Mouse (Mus musculus) inflammation-experienced regulatory T-cells (primary cell): ENCODE data around the gene Cry2. TPM values are rescaled to one million over a fixed set of nuclear protein-coding genes. Genes with fewer than 3 reads are reported as not detected.

Experiments
- polyA plus RNA-seq, 2 experiments: library from polyadenylated mRNA; unstranded; fragments of 100-300 nt; shearing (Covaris generic); gene quantifications; one replicate each; pipeline ENCODE4 v1.2.1; 2017

Cry2 gene
- 10 to 100 TPM; 20.0 to 24.9 TPM for polyA plus RNA-seq

DNA sequence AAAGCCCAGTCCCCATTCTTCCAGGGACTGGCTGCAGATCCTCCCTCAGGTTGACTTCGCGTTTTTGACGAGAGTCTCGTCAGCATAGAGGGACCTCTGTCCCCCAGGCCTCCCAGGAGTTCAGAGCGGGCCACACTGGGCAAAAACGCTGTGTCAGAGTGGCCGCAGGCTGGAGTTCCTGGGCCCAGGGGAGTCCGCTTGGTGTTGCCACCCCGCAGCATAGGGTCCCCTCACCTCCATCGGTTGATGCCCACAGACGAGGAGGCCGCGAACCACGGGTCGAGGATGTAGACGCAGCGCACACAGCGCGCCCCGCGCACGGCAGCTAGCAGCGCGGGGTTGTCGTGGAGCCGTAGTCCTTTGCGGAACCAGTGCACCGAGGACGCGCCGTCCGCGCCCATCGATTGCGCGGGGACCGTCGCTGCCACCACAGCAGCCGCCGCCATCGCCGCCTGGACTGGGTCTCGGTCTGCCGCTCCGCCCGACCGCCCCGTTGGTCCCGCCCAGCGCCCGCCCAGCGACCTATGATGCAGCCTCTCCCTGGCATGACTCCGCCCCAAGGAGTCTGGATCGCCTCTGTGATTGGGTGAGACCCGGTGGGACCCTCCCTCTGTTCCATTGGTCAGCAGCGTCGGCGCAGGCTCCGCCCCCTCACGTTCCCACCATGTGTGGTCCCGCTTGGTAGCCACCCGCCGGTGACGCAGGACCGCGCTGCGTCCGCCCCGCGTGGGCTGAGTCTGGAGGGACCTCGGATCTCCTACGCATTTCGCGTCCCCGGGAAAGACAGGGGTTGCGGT is at the start of gene Cry2:
Gene Cry2, minus strand, starts transcription at position 466 of the 797 bp plus-strand sequence.

DNA sequence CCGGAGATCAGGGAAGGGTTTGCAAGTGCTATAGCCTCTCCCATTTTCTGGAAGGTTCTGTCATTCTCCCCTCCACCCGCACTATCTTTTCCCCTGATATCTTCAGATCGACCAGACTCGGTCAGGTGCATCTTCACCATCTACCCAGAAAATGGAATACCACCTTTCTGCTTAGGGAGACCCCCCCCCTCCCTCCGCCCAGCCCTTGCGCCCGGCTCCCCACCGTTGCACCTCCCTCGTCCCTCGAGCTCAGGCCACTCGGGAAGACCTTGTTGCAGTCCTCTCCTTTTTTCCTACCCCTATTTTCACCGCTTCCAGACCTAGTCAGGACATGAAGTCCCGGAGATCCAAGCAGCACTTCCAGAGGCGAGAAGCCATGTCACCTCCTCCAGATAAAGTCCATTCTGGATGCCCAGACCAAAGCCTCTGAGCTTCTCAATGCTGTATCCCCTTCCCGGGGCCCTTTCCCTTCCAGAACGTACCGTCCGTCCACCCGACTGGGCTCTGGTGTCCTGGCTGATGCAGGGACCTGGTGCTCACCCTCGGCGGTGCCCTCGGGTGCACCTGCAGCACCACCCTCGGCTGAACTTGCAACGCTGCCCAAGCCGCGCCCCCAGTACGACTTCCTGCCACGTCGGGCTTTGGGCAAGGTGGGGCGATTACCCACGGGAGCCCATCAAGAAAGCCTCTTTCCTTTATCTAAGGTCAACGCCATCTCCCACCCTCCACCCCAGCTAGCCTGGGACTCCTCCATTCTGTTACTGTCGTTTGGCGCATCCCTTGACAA is 26.3 kb upstream of the Cry2 start, which contains the start of gene Slc35c1:
Gene Slc35c1, minus strand, starts transcription at position 618 of the 787 bp plus-strand sequence.

DNA sequence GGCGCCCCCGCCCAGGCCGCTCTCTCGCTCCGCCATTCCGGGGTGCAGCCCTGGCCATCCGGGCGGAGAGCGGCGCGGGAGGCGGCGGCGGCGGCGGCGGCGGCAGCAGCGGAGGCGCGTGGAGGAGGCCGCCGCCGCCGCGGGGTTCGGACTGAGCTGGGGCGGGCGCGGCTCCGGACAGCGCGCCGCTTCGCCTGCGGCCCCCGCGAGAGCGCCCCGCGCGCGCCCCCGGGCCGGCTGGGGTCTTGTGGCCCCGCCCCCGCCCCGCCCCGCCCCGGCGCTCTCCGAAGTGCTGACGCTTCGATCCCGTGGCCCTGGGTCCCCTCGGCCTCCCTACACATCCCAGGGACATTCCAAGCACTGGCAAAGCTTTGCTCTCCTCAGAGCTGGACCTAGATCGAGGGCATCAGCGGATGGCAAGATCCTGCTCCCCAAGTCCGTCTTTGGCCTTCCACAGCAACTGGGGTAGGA is 32.7 kb downstream of the Cry2 start, which contains the start of gene Mapk8ip1:
Gene Mapk8ip1, minus strand, starts transcription at position 173 of the 471 bp plus-strand sequence.

DNA sequence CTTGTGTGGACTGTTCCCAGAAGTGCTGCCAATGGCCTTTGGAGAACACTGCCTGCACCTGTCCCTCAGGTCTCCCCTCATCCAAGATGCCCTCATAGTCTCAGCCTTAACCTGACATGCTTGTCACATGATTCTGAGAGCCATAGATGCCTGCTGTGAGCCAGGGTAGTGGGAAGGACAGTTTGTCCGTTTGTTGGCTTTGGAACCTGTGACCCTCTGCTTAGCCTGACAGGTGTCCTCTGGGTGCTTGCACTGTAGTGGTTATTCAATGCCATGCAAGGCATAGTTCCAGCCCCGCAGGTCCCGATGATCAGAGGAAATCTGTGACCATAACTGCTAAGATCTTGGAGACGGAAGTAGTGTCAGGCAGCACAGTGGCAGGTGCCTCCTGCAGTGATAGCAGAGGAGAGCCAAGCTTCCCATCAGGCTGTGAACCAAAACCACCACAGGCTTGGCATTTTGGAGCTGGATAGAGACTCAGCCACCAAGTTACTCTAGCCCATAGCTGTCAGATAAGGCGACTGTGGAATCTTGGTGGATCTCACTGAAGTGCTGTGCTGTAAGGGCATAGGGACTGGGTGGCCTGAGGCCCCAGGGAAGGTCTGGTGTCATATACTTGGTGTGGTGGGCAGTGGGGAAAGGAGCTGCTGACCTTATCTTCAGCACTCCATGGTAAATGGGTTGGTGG is 51.8 kb downstream of the Cry2 start, which contains the start of gene 1700029I15Rik:
Gene 1700029I15Rik, plus strand, starts transcription at position 638 of the 688 bp plus-strand sequence.

DNA sequence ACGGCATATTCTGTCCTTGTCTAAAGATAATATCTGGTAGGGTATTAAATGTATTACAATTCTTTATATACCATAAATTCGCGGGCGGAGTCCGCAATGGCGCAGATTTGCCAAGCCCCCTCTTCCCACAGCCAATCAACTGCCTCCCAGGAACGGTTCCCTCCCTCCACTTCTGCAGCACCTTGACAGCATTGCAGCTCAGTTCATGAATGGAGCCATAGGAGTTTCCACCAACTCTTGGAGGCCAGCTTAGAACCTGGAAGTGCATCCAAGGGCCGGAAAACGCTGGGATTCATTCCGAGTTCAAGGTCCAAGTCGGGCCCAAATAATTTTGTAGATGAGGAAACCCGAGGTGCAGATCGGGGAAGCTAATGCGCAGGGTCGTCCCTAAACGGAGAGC is 59.3 kb downstream of the Cry2 start, which contains the start of the genes Pex16 and Large2:
Gene Pex16, plus strand, starts transcription at position 163 of the 400 bp plus-strand sequence.
Gene Large2, minus strand, starts transcription at position 356 of the 400 bp plus-strand sequence.

Other genes starting within 250 kb of the Cry2 start
- 10 to 100 TPM; 47.2 to 51.1 TPM for gene Pex16, start 59.4 kb downstream of the Cry2 start, polyA plus RNA-seq
- 1 to 10 TPM in 1 of 2 experiments, under 1 TPM in 1; 0.47 to 1.7 TPM for gene Large2, start 59.2 kb downstream of the Cry2 start, polyA plus RNA-seq
- gene 1700029I15Rik, start 51.5 kb downstream of the Cry2 start, polyA plus RNA-seq: 1 to 10 TPM; 7.4 to 8.3 TPM
- gene Mapk8ip1, start 32.8 kb downstream of the Cry2 start, polyA plus RNA-seq: 1 to 10 TPM; 2.6 to 4.9 TPM
- 10 to 100 TPM; 58.0 to 97.5 TPM for gene Slc35c1, start 26.5 kb upstream of the Cry2 start, polyA plus RNA-seq
- 1 to 10 TPM in 1 of 2 experiments, under 1 TPM in 1; 0.42 to 3.4 TPM for gene Chst1, start 165.7 kb upstream of the Cry2 start, polyA plus RNA-seq